Mouse (Mus musculus): Measurements from ENCODE around the gene Clock.
A peak's percentile ranks its signal among the peaks of the same experiment; 100 is the strongest.

Clock gene

GRCm38 (mm10) chr5:76250948-76251347 lies 53.6 kb downstream of the Clock start:
- DNase-seq, result no peak

- no peak for DNase-seq
Observed at GRCm38 (mm10) chr5:76246539-76246938, 58.1 kb downstream of the Clock start.

GRCm38 (mm10) chr5:76245419-76245818 lies 59.2 kb downstream of the Clock start:
- DNase-seq, result no peak

- DNase-seq, result no peak
Observed at GRCm38 (mm10) chr5:76244430-76244829, 60.2 kb downstream of the Clock start.

GRCm38 (mm10) chr5:76243929-76244328 lies 60.7 kb downstream of the Clock start:
- DNase-seq, result no peak

- no peak for DNase-seq
Observed at GRCm38 (mm10) chr5:76243274-76243673, 61.3 kb downstream of the Clock start.

- DNase-seq, result no peak
Observed at GRCm38 (mm10) chr5:76231171-76231855, 73.3 kb downstream of the Clock start.

- DNase-seq, result no peak
Observed at GRCm38 (mm10) chr5:76216691-76217090, 87.9 kb downstream of the Clock start.

- DNase-seq, result no peak
Observed at GRCm38 (mm10) chr5:76208066-76208465, 96.5 kb downstream of the Clock start.

GRCm38 (mm10) chr5:76205886-76206285 lies 98.7 kb downstream of the Clock start:
- DNase-seq, result no peak

- DNase-seq, result no peak
Observed at GRCm38 (mm10) chr5:76203171-76203570, 101.4 kb downstream of the Clock start.

- DNase-seq, result no peak
Observed at GRCm38 (mm10) chr5:76199346-76199745, 105.2 kb downstream of the Clock start.

- DNase-seq, result no peak
Observed at GRCm38 (mm10) chr5:76194377-76194945, 110.1 kb downstream of the Clock start.

GRCm38 (mm10) chr5:76193075-76193474 lies 111.5 kb downstream of the Clock start:
- no peak for DNase-seq

- DNase-seq, result no peak
Observed at GRCm38 (mm10) chr5:76190609-76191008, 114.0 kb downstream of the Clock start.

GRCm38 (mm10) chr5:76187885-76188284 lies 116.7 kb downstream of the Clock start:
- no peak for DNase-seq

GRCm38 (mm10) chr5:76184286-76185080 lies 120.1 kb downstream of the Clock start:
- peak; percentile 90 for DNase-seq

GRCm38 (mm10) chr5:76183750-76184261 lies 120.8 kb downstream of the Clock start, which contains the start of gene Tmem165:
Tmem165 (plus strand) TSS chr5:76183880.
- DNase-seq, result peak; percentile 96

- no peak for DNase-seq
Observed at GRCm38 (mm10) chr5:76183043-76183749, 121.4 kb downstream of the Clock start.

GRCm38 (mm10) chr5:76182326-76182725 lies 122.3 kb downstream of the Clock start:
- DNase-seq, result no peak

GRCm38 (mm10) chr5:76179791-76180190 lies 124.8 kb downstream of the Clock start:
- no peak for DNase-seq

GRCm38 (mm10) chr5:76179171-76179570 lies 125.4 kb downstream of the Clock start:
- no peak for DNase-seq

GRCm38 (mm10) chr5:76177664-76178063 lies 126.9 kb downstream of the Clock start:
- DNase-seq, result no peak

All from embryo, embryonic 11 days (tissue).